Mouse (Mus musculus): ENCODE results near the gene D630036H23Rik. TPM values are rescaled to one million over a fixed set of nuclear protein-coding genes. Genes with fewer than 3 reads are reported as not detected.

Gene D630036H23Rik
- polyA plus RNA-seq, 1 experiment from 2014 or later = 0.92 TPM

DNA sequence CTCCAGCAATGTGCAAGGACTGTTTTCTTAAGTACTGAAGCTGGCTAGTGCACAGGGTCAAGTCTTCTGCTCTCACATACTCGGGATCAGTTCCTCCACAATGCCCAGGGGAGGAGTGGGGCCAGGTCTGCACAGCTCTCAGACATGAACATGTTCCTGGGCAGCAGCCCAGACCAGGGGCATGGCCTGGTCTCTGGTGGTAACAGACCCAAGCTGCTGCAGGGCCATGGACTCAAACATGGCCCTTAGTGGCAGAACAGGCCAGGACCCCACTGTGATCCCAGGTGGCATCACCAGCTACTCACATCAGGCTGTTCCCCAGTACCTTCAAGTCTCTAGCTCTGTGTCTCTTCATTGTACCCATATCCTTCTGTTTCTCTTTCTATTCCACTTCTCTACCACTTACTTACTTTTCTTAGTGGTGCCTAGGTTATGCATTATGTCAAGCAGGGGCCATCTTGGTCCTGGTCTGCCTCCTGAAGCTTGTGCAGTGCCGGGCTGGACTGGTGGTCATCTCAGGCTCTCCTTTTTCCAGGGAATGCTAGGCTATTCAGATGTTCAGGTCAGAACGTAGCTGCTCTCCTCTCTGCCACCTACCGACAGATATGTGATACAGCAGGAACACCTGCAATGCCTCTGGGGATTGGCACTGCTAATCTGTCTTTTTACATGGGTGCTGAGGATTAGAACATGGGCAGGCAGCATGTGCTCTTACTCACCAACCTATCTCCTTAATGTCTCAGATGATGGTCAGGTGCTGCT, 8.6 kb downstream of the D630036H23Rik start:
- Histone ChIP-seq H3K4me2 (no peak overlapping the region), H3K9me3 (no peaks in the 10 kb centered on the region), H3K36me3 (no peaks in the 10 kb centered on the region), H3K27ac (replicated peaks) (no peak overlapping the region), H3K4me3 (no peak overlapping the region), H3K4me1 (no peaks in the 10 kb centered on the region), H3K27me3 (replicated peaks) (no peaks in the 10 kb centered on the region), H3K9ac (no peak overlapping the region)
- ATAC-seq (ENCODE audit: extremely low read depth, insufficient number of reproducible peaks, low FRiP score, low TSS enrichment) = no peak
- WGBS = 48% methylated on average over 4 of the region's 4 CpGs

DNA sequence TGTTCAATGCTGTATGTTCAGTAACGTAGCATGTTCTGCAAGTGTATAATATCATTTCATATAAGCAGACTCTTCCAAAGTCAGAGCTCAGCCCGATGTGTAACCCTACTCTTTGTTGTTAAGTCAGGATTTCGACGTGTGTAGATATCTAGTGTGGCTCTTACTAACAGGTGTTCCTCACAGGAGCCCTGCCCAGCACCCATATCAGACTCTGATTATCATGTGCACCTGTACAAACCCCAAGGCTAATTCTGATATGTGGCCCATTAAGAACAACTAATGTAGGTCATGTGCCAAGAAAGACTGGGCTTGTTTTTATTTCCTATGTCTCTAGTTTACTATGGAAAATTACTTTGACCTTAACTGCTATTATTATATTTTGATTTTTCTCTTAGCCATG, 18.0 kb downstream of the D630036H23Rik start:
- Histone ChIP-seq H3K27me3 (replicated peaks) (no peaks in the 10 kb centered on the region), H3K27ac (replicated peaks) (no peak overlapping the region), H3K4me3 (no peak overlapping the region), H3K4me2 (no peak overlapping the region), H3K36me3 (no peaks in the 10 kb centered on the region), H3K9ac (no peak overlapping the region), H3K9me3 (no peaks in the 10 kb centered on the region), H3K4me1 (no peaks in the 10 kb centered on the region)
- ATAC-seq (ENCODE audit: extremely low read depth, insufficient number of reproducible peaks, low FRiP score, low TSS enrichment) = no peak
- WGBS = 78% methylated on average over 4 of the region's 4 CpGs

DNA sequence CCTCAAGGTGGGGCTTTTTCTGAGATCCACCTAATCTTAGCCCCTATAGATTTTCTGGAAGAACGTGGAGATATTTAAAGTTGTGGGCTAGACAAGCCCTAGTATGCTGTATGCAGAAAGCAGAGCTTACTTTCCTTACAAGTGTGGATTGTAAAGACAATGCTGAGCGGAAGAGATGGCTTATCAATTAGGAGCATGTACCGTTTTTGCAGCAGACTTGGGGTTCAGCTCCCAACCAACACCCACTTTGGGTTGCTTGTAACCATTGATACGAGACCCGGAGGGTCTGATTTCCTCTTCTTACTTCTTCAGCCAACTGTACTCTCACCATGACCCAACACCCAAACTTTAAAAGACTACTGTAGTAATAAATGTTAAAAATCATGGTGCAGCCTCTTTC, 21.3 kb downstream of the D630036H23Rik start:
- 75% methylated on average over 5 of the region's 5 CpGs for WGBS
- Histone ChIP-seq H3K36me3 (no peaks in the 10 kb centered on the region), H3K4me2 (no peak overlapping the region), H3K27ac (replicated peaks) (no peak overlapping the region), H3K9ac (no peak overlapping the region), H3K4me3 (no peak overlapping the region), H3K9me3 (no peaks in the 10 kb centered on the region), H3K4me1 (no peaks in the 10 kb centered on the region), H3K27me3 (replicated peaks) (no peaks in the 10 kb centered on the region)
- no peak for ATAC-seq (ENCODE audit: extremely low read depth, insufficient number of reproducible peaks, low FRiP score, low TSS enrichment)

DNA sequence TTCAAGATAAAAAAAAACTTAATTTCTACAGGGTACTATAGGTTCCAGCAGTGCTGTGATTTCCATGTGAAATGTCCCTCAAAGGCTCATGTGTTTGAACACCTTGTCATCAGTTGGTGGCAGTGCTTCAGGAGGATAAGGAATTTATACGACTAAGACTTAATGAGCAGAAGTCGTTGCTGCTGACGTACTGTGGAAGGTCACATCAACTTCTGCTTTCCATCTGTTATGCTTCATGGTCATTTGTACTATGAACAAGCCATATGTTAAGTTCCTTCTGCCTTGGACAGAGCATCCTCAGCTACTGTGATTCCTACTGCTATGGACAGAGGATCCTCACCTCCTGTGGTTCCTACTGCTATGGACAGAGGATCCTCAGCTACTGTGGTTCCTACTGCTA, 21.9 kb downstream of the D630036H23Rik start:
- Histone ChIP-seq H3K4me2 (no peak overlapping the region), H3K36me3 (no peaks in the 10 kb centered on the region), H3K27me3 (replicated peaks) (no peaks in the 10 kb centered on the region), H3K4me1 (no peaks in the 10 kb centered on the region), H3K9me3 (no peaks in the 10 kb centered on the region), H3K4me3 (no peak overlapping the region), H3K9ac (no peak overlapping the region), H3K27ac (replicated peaks) (no peak overlapping the region)
- no peak for ATAC-seq (ENCODE audit: extremely low read depth, insufficient number of reproducible peaks, low FRiP score, low TSS enrichment)
- 76% methylated on average over 3 of the region's 3 CpGs for WGBS

DNA sequence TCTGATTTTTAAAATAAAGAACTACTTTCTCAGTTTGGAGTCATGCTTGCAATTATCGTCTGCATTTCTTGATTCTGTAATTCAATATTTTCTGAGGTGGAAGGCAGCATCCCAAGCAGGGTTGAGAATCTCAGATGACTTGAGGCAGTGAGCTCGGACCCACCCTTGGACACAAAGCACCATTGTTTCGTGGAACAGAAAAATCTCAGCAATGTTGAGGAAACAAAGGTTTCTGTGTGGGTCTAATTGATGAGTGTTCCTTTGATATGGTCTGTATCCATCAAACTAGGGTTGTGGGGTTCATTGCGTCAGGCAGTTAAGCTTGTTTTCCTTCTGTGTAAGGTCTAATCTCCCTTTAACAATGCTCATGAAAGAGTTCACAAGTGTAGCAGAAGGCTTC, 37.9 kb downstream of the D630036H23Rik start:
- WGBS = 69% methylated on average over 4 of the region's 4 CpGs
- H3K27me3 ChIP-seq (replicated peaks) = no peaks in the 10 kb centered on the region
- H3K4me3 ChIP-seq = no peak overlapping the region
- H3K4me1 ChIP-seq = no peaks in the 10 kb centered on the region
- no peak for ATAC-seq (ENCODE audit: extremely low read depth, insufficient number of reproducible peaks, low FRiP score, low TSS enrichment)
- no peaks in the 10 kb centered on the region for H3K36me3 ChIP-seq
- H3K27ac ChIP-seq (replicated peaks) = no peak overlapping the region
- no peak overlapping the region for H3K4me2 ChIP-seq
- H3K9ac ChIP-seq = no peak overlapping the region
- H3K9me3 ChIP-seq = no peaks in the 10 kb centered on the region

DNA sequence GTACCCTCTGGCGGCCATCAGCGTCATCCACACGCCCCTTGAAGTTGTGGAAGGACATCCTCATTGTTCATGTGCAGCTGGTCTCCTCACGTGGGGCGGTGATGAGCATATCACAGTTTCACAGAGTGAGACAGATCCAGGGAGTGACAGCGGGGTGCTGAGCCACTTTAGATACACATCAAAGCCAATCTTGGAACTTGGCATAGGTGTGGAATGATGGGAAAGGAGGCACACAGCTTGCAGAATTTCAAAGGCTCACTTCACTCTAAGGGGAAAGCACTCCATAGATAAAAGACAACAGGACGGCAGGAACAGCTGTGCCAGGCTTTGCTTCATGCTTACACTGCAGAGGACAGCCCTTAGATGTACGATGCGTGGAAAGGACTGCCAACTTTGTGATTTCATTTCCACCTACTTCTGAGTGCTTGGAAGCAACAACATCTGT, 48.1 kb downstream of the D630036H23Rik start:
- Histone ChIP-seq H3K27me3 (replicated peaks) (no peaks in the 10 kb centered on the region), H3K4me2 (no peak overlapping the region), H3K9ac (no peak overlapping the region), H3K27ac (replicated peaks) (no peak overlapping the region), H3K4me3 (no peak overlapping the region), H3K9me3 (no peaks in the 10 kb centered on the region), H3K36me3 (no peaks in the 10 kb centered on the region), H3K4me1 (no peaks in the 10 kb centered on the region)
- ATAC-seq (ENCODE audit: extremely low read depth, insufficient number of reproducible peaks, low FRiP score, low TSS enrichment) = no peak
- WGBS = 44% methylated on average over 9 of the region's 9 CpGs

DNA sequence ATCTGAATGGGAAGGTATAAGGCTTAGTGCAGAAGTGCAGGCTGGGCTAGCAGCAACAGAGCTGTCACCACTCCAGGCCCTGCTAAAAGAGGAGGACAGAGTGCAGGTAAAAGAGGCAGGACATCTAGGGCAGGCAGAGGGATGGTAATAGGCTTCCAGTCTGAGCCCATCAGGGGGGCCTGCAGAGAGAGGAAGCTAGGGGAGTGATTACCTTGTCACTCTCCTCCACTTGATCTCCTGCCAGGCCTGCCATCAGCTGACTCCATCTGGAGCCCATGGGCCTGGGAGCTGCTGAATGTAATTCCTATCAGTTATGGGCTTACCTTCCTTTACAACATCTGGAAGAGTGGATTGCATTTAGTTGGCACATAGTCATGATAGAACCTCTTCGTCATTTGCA, 49.3 kb downstream of the D630036H23Rik start:
- Histone ChIP-seq H3K9ac (no peak overlapping the region), H3K36me3 (no peaks in the 10 kb centered on the region), H3K27me3 (replicated peaks) (no peaks in the 10 kb centered on the region), H3K4me1 (0 out of 2 replicates have a peak, but pooled peaks cover 2% of the 10 kb centered on the region), H3K27ac (replicated peaks) (no peak overlapping the region), H3K4me2 (no peak overlapping the region), H3K4me3 (no peak overlapping the region), H3K9me3 (no peaks in the 10 kb centered on the region)
- 71% methylated on average over 1 of the region's 1 CpGs for WGBS
- ATAC-seq (ENCODE audit: extremely low read depth, insufficient number of reproducible peaks, low FRiP score, low TSS enrichment) = no peak

Other genes with a start within 250 kb of the D630036H23Rik start
- 25.8 and 25.9 TPM in 2 replicates for gene Ankmy2, start 225.1 kb downstream of the D630036H23Rik start, polyA plus RNA-seq (2015; fragmentation: Nextera tagmentation; extraction: Ambion mirVana)
- gene Bzw2, start 224.1 kb downstream of the D630036H23Rik start, polyA plus RNA-seq (2015; fragmentation: Nextera tagmentation; extraction: Ambion mirVana) = 201 and 202 TPM in 2 replicates
- not detected in 2 replicates for gene Lrrc72, start 128.8 kb downstream of the D630036H23Rik start, polyA plus RNA-seq (2015; fragmentation: Nextera tagmentation; extraction: Ambion mirVana)
- gene Sostdc1, start 68.0 kb downstream of the D630036H23Rik start, polyA plus RNA-seq (2015; fragmentation: Nextera tagmentation; extraction: Ambion mirVana) = 0.21 and 0.34 TPM in 2 replicates
- 9.3 and 9.9 TPM in 2 replicates for gene Ispd, start 731 bp downstream of the D630036H23Rik start, polyA plus RNA-seq (2015; fragmentation: Nextera tagmentation; extraction: Ambion mirVana)